Mouse (Mus musculus): ENCODE measurements around the gene Ston1.

DNA sequence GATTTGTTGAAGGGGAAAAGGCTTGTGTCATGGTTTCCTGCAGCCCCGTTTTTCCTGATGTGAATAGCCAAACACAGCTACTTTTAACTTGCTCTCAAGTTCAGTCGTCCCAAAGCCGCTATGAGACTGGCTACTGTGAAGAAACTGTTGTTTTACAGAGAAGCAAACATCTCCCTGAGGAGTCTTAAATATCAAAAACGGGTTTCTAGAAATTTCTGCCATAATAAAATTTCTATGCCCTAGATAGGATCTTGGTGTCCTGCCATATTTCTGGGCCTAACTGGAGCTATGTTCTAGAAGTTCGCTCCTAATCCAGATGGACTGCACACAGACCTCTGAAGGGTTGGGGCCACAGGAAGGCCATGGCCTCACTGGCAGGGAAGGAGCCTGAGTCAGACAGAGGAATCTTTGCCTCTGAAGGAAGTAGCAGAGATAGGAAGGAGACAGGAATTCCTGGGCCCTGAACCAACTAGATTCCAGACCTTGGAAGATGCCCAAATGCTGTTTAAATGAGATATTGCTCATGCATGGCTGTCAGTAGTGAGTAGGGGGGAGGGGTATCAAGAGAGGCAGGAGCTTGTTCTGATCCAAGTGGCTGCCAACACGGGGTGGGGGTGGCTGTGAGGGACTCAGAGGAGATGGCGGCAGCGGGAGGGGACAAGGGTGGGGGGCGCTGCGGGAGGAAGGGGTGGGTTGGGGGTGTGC lies 31.3 kb downstream of the Ston1 start:
- TF ChIP-seq POLR2A (IDR thresholded peaks at IDR 0.05; ENCODE audit: low read depth, low read length) (no peak), CTCF (IDR thresholded peaks at IDR 0.05; ENCODE audit: extremely low read depth, insufficient read depth, insufficient read length, insufficient replicate concordance) (no peak)

Measured in spleen, adult 2 months (tissue).